Mouse (Mus musculus) layer of hippocampus, postnatal 25 days (tissue): ENCODE measurements around the gene Retreg3. TPM values are rescaled to one million over a fixed set of nuclear protein-coding genes. Genes with fewer than 3 reads are reported as not detected.

Experiments used
- DNase-seq, 2 experiments: peaks; one replicate each; pipeline ENCODE4 v3.0.0; 2022; ENCODE audit warnings: mixed read lengths in 2 of 2, low spot score in 1 of 2; ENCODE audit errors: extremely low spot score in 1 of 2
- microRNA-seq, 2 experiments: library from miRNA; unstranded; fragments of <30 nt; microRNA quantifications; one replicate each; pipeline ENCODE4 v1.2.0; 2021
- total RNA-seq, 2 experiments: library from RNA; stranded (reverse); gene quantifications; 2 replicates each; pipeline ENCODE4 v1.2.3; 2021

Retreg3 gene
- total RNA-seq, 2 experiments from 2014 or later, result 57.3 to 62.6 TPM

DNA sequence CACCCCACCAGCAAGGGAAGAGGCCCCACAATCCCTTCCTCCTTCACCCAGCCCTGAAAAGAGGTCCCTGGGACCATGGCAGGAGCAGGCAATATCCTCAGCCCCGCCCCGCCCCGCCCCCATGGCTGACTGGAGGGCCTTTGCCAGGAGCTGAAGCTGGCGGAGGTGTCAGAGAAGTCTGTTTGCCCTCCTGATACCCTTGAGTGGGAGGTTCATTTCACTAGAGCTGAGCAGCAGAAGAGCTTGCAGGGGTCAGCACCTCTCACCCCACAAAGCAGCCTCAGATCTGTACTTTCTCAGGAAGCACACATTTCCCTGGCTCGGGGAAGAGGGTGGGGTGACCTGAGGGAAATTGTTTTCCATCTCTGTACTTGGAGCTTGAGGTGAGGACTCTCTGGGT, 61.0 kb downstream of the Retreg3 start:
- DNase-seq, result no peak

DNA sequence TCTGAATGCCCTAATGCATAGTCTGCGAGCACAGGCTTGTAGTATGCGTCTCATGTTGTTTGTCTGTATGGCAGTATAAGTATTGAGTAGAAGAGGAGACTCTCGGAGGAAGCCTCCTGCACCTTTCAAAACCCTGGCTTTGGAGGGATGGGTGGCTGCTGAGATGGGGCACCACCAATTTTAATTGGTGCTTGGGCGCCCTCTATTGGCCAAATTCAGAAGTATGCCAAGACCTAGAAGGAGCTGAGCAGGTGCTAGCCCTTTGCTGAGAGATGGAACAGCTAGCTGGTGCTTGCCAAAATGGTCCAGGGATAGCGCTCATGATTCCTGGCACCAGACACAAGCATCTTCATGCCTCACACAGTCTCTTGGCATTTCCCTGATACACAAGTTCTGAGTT, 61.8 kb downstream of the Retreg3 start:
- peak; percentile 66 to 92 for DNase-seq

DNA sequence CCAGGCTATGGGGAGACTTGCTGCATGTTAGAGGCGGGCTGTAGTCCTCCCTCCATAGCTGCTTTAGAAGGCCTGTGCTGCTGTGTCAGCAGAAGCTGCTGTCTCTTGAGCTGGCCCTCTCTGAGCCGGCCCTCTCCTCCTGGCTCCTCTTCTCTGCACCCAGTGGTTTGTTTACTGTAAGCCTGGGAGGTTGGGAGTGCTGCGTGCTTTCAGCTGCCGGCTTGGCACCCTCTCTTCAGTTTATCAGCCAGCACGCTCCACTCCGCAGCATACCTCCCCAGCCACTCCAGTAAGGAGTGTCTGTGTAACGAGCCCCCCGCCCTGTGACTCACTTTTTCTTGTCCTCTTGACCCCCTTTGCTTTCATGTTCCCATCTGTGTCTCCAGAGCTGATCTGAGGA, 62.8 kb downstream of the Retreg3 start:
- no peak for DNase-seq

DNA sequence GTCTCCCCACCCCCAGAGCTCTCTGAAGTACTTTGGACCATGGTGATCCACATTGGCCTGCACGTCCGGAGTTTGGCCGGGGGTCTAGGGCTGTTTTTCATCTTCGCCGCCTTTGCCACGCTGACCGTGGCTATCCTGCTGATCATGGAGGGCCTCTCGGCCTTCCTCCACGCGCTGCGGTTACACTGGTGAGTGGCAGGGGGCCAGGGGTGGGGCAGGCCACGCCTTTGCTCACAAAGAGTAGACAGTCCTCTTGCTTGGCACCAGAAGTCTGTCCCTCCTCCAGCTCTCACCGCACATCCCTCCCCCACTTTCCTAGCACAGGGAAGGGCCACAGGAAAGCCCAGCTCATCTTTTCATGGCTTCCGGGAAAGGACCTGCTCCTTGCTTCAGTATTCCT, 64.3 kb downstream of the Retreg3 start:
- DNase-seq, result no peak

DNA sequence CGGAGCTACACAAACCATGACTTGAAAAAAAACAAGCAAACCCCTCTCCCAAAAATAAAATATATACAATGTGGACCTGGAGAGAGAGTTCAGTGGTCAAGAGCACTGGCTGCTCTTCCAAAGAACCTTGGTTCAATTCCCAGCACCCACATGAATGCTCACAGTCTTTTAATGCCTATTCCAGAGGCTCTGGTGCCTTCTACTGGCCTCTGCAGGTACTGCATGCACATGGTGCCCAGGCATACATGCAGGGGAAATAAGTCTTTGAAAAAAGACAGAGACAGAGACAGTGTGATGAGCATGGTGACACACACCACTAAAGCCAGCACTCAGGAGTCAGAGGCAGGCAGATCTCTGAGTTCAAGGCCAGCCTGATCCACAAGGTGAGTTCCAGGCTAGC, 65.7 kb downstream of the Retreg3 start:
- DNase-seq, result no peak

DNA sequence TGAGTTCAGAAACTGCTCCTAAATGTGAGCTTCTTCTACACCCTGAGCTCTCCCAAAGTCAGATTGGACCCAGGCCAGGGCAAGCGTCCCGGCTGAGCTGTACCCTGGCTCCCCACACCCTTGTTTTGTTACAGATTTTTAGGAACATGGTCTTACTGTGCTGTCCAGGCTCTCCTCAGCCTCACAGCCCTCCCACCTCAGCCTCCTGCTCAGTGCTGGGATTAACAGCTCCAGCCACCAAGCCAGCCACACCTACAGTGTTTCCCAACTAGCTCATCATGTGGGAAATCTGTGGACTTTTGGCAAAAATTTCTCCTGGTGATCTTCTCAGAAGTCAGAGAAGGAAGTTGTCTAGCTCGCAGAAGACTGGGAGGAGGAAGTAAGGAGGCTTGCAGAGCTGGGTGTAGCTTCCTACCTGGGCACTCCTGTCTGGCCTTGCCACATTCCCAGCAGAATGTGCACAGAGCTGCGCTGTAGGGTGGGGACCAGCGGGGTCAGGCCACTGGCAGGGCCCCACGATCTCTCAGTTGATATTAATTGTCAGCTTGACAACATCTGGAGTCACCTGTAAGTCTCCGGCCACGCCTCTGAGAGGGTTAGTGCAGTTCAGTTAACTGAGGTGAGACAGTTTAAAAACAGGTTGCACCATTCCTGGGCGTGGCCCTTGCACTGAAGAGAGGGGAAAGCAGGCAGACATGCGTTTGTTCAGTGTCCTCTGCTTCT, 66.8 kb downstream of the Retreg3 start:
- DNase-seq, result no peak

DNA sequence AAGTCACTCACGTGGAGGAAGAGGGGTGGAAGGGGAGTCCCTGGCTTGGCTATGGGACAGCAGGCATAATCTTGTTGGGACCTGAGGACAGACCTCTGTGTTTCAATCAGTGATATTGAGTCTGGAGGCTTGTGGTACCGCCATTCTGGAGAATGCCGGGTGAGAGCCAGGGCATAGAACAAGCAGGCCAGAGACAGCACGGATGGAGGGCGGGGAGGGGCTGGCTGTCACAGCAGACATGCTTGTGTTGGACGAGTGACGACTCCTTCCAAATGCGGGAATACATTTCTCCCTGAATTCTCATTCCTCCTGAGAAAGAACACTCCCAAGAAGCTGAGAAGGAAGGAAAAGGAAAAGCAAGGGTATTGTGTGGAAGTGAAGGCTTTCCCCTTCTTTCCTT, 68.1 kb downstream of the Retreg3 start:
- no peak for DNase-seq

DNA sequence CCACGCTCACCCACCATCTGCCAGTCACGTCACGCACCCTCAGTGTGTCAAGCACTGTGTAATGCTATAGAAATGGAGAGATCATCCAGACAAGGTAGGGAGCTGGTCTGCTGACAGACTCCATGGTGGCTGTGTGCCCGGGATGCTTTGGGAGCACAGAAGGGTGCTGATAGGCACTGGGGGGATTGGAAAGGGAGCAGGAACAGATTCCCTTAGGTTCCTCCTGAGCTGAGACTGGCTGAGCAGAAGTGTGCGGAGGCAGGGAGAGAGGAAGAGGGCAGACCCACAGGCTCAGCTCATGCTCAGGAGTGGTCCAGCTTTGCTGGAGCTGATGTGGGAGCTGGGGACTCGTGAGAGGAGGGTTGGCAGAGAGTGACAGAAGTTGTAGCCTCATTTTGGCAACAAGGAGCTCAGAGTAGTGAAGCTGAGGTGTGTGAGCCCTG, 68.6 kb downstream of the Retreg3 start:
- no peak for DNase-seq

DNA sequence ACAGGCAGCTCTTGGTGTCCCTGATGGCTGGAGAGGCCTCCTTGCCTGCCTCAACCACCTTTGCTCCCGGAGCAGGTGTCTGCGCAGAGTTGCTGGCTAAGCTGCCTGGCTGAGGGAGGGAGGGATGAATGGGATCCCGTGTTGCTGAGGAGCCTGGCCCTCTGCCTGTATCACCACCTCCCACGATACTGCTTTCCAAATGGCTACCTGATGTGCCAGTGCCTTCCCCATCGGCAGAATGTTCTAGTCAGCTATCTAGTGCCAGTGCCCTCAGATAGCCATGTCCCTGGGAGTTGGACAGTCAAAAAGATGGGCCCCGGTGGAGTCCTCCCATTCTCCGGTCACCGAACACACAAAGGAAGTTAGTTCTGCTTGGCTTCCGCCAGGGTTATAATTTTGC, 69.3 kb downstream of the Retreg3 start:
- no peak for DNase-seq

DNA sequence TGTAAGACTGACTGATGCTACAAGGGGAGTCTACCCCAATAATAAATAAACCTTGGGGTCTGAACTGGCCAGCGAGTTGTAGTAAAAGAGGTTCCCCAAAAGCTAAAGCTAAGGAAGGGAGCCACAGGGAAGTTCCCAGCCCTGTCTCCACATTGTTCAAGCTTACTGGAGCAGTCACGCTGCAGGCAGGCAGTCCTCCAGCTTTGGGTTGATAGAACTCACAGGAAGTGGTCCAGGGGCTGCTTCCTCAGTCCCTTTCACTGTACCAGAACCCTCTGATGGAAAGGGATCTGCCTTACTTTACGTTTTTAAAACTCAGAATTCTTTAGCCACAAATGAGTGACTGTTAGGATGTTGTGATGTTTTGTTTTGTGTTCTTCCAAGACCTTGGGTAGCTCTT, 72.2 kb downstream of the Retreg3 start:
- no peak for DNase-seq

DNA sequence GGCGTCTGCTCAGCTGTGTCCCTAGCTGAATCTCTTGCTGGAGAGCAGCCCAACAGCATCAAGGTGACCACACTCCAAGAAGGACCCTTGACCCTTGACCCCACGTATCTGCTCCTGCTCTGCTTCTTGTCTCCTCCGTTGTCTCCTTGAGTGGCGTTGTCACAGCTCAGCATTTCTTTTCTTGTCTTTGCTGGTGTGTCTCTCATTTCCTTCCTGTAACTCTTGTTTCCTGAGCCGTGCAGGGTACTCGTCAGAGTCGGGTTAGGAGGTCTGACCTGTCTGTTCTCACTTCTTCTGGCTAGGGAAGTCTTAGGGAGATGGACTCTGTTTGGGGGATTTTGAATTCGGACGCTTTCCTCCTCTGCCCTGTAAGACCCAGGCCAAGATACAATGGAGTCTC, 73.3 kb downstream of the Retreg3 start:
- no peak for DNase-seq

Small RNA genes lying within 50 kb of the gene (microRNA-seq; reads per million reads assigned to microRNA genes)
- 0 reads per million in 2 experiments for gene Gm27626

Other genes starting within 250 kb of the Retreg3 start
- gene Stat3, start 180.4 kb downstream of the Retreg3 start, total RNA-seq, result 10 to 100 TPM; 32.9 to 34.4 TPM
- gene Cavin1, start 149.0 kb downstream of the Retreg3 start, total RNA-seq, result 10 to 100 TPM; 14.2 to 15.8 TPM
- 100 to 1,000 TPM; 446 to 454 TPM for gene Atp6v0a1, start 110.4 kb downstream of the Retreg3 start, total RNA-seq
- 10 to 100 TPM in 1 of 2 experiments, 1 to 10 TPM in 1; 9.2 to 10.8 TPM for gene Naglu, start 49.9 kb downstream of the Retreg3 start, total RNA-seq
- gene Hsd17b1, start 41.5 kb downstream of the Retreg3 start, total RNA-seq, result under 1 TPM; 0.63 to 0.94 TPM
- gene Coasy, start 37.3 kb downstream of the Retreg3 start, total RNA-seq, result 10 to 100 TPM; 25.1 to 29.9 TPM
- 10 to 100 TPM; 45.1 to 45.6 TPM for gene Mlx, start 32.6 kb downstream of the Retreg3 start, total RNA-seq
- gene Psmc3ip, start 24.5 kb downstream of the Retreg3 start, total RNA-seq, result 1 to 10 TPM; 3.3 to 4.4 TPM
- gene Tubg1, start within 50 bp of the Retreg3 start, total RNA-seq, result 10 to 100 TPM; 44.4 to 52.3 TPM
- 10 to 100 TPM; 44.9 to 47.8 TPM for gene Tubg2, start 36.0 kb upstream of the Retreg3 start, total RNA-seq
- 100 to 1,000 TPM; 158 to 169 TPM for gene Cntnap1, start 50.6 kb upstream of the Retreg3 start, total RNA-seq
- gene Plekhh3, start 51.5 kb upstream of the Retreg3 start, total RNA-seq, result 10 to 100 TPM; 13.2 to 14.3 TPM
- under 1 TPM; 0.21 to 0.25 TPM for gene Ccr10, start 55.5 kb upstream of the Retreg3 start, total RNA-seq
- gene Ezh1, start 106.6 kb upstream of the Retreg3 start, total RNA-seq, result 10 to 100 TPM; 57.1 to 62.1 TPM
- 10 to 100 TPM; 50.2 to 72.5 TPM for gene Ramp2, start 126.1 kb upstream of the Retreg3 start, total RNA-seq
- 10 to 100 TPM; 70.0 to 75.2 TPM for gene Vps25, start 133.8 kb upstream of the Retreg3 start, total RNA-seq
- 1 to 10 TPM; 6.2 to 7.7 TPM for gene Wnk4, start 140.7 kb upstream of the Retreg3 start, total RNA-seq
- under 1 TPM; 0.25 to 0.35 TPM for gene Cntd1, start 159.1 kb upstream of the Retreg3 start, total RNA-seq
- gene Coa3, start 159.2 kb upstream of the Retreg3 start, total RNA-seq, result 100 to 1,000 TPM in 1 of 2 experiments, 10 to 100 TPM in 1; 87.2 to 117 TPM
- gene Becn1, start 182.4 kb upstream of the Retreg3 start, total RNA-seq, result 100 to 1,000 TPM; 204 to 230 TPM
- 100 to 1,000 TPM; 119 to 126 TPM for gene Psme3, start 196.3 kb upstream of the Retreg3 start, total RNA-seq
- 1 to 10 TPM; 5.8 to 8.0 TPM for gene Aoc2, start 205.2 kb upstream of the Retreg3 start, total RNA-seq
- gene Aoc3, start 210.7 kb upstream of the Retreg3 start, total RNA-seq, result under 1 TPM; 0.86 to 0.99 TPM
- gene G6pc, start 247.7 kb upstream of the Retreg3 start, total RNA-seq, result not detected